Mouse (Mus musculus): ENCODE data around the gene Fkbp11. TPM values are rescaled to one million over a fixed set of nuclear protein-coding genes. Genes with fewer than 3 reads are reported as not detected.
"Not testable (repeated sequence)": the region's sequence is repeated elsewhere in the genome, so short reads cannot be mapped to it uniquely, and the experiment has no call there.

The Fkbp11 gene
- total and polyA plus RNA-seq, 3 experiments = 4.8 to 5.8 (median 5.1) TPM

- no peak overlapping the region for H3K9ac ChIP-seq (ENCODE audit: low read depth, low read length)
- peaks cover 2% of the 10 kb centered on the region; the same call in 1 of the 2 replicates for H3K79me2 ChIP-seq (replicated peaks; ENCODE audit: control insufficient read depth, insufficient read depth, low read length)
- H3K4me1 ChIP-seq (ENCODE audit: control insufficient read depth, insufficient read depth, low read length) = peaks cover 3% of the 10 kb centered on the region; the same call in 1 of the 2 replicates
- H3K27me3 ChIP-seq (ENCODE audit: control insufficient read depth, insufficient read depth, low read length) = no peaks in the 10 kb centered on the region
- no peak overlapping the region for H3K27ac ChIP-seq
- TF ChIP-seq EP300 (IDR thresholded peaks at IDR 0.05; ENCODE audit: insufficient read depth, low read depth, low read length) (no peak), POLR2A (IDR thresholded peaks at IDR 0.05; ENCODE audit: insufficient read depth, low read depth, low read length) (no peak), CTCF (IDR thresholded peaks at IDR 0.05) (no peak)
- intact Hi-C loops (cut with DNase I) = no loop called here
- H3K4me3 ChIP-seq = no peak overlapping the region
- no peak for DNase-seq
- H3K36me3 ChIP-seq (ENCODE audit: control insufficient read depth, insufficient read depth, low read length) = no peaks in the 10 kb centered on the region
- 65% methylated on average over 10 of the region's 10 CpGs for WGBS
These were observed 18.5 kb upstream of the Fkbp11 start for GRCm38 (mm10) chr15:98746344-98746965.

GRCm38 (mm10) chr15:98743863-98744262, 15.9 kb upstream of the Fkbp11 start:
- H3K4me1 ChIP-seq (ENCODE audit: control insufficient read depth, insufficient read depth, low read length); H3K9ac ChIP-seq (ENCODE audit: low read depth, low read length); H3K27me3 ChIP-seq (ENCODE audit: control insufficient read depth, insufficient read depth, low read length); H3K36me3 ChIP-seq (ENCODE audit: control insufficient read depth, insufficient read depth, low read length); H3K27ac ChIP-seq; intact Hi-C loops (cut with DNase I); H3K79me2 ChIP-seq (replicated peaks; ENCODE audit: control insufficient read depth, insufficient read depth, low read length); H3K4me3 ChIP-seq: not testable (repeated sequence)
- 76% methylated on average over 3 of the region's 3 CpGs for WGBS
- peak in 1 of 2 experiments; percentile 14 for DNase-seq
- TF ChIP-seq EP300 (IDR thresholded peaks at IDR 0.05; ENCODE audit: insufficient read depth, low read depth, low read length) = 0 out of 2 replicates have a peak, but pooled peaks have one; percentile 34

GRCm38 (mm10) chr15:98742766-98743428, 14.9 kb upstream of the Fkbp11 start:
- intact Hi-C loops (cut with DNase I) = no loop called here
- TF ChIP-seq CTCF (IDR thresholded peaks at IDR 0.05) = no peak
- no peak for TF ChIP-seq EP300 (IDR thresholded peaks at IDR 0.05; ENCODE audit: insufficient read depth, low read depth, low read length)
- no peak for TF ChIP-seq POLR2A (IDR thresholded peaks at IDR 0.05; ENCODE audit: insufficient read depth, low read depth, low read length)
- H3K9ac ChIP-seq (ENCODE audit: low read depth, low read length) = no peak overlapping the region
- H3K79me2 ChIP-seq (replicated peaks; ENCODE audit: control insufficient read depth, insufficient read depth, low read length) = no peaks in the 10 kb centered on the region
- H3K27me3 ChIP-seq (ENCODE audit: control insufficient read depth, insufficient read depth, low read length) = no peaks in the 10 kb centered on the region
- H3K4me1 ChIP-seq (ENCODE audit: control insufficient read depth, insufficient read depth, low read length) = peaks cover 3% of the 10 kb centered on the region; the same call in 1 of the 2 replicates
- H3K27ac ChIP-seq = no peak overlapping the region
- no peak for DNase-seq
- H3K4me3 ChIP-seq = no peak overlapping the region
- no peaks in the 10 kb centered on the region for H3K36me3 ChIP-seq (ENCODE audit: control insufficient read depth, insufficient read depth, low read length)
- WGBS = 88% methylated on average over 8 of the region's 8 CpGs

GRCm38 (mm10) chr15:98740219-98740618, 12.2 kb upstream of the Fkbp11 start:
- no peak for DNase-seq
- H3K36me3 ChIP-seq (ENCODE audit: control insufficient read depth, insufficient read depth, low read length) = no peaks in the 10 kb centered on the region
- intact Hi-C loops (cut with DNase I) = no loop called here
- H3K27ac ChIP-seq = no peak overlapping the region
- no peak overlapping the region for H3K9ac ChIP-seq (ENCODE audit: low read depth, low read length)
- no peak overlapping the region for H3K4me3 ChIP-seq
- TF ChIP-seq CTCF (IDR thresholded peaks at IDR 0.05) (no peak), POLR2A (IDR thresholded peaks at IDR 0.05; ENCODE audit: insufficient read depth, low read depth, low read length) (no peak), EP300 (IDR thresholded peaks at IDR 0.05; ENCODE audit: insufficient read depth, low read depth, low read length) (no peak)
- 95% methylated on average over 8 of the region's 8 CpGs for WGBS
- no peaks in the 10 kb centered on the region for H3K79me2 ChIP-seq (replicated peaks; ENCODE audit: control insufficient read depth, insufficient read depth, low read length)
- H3K4me1 ChIP-seq (ENCODE audit: control insufficient read depth, insufficient read depth, low read length) = no peaks in the 10 kb centered on the region; the same call in 1 of the 2 replicates
- no peaks in the 10 kb centered on the region for H3K27me3 ChIP-seq (ENCODE audit: control insufficient read depth, insufficient read depth, low read length)

GRCm38 (mm10) chr15:98738796-98739195, 10.8 kb upstream of the Fkbp11 start:
- WGBS = 77% methylated on average over 4 of the region's 4 CpGs
- Histone ChIP-seq H3K4me1 (ENCODE audit: control insufficient read depth, insufficient read depth, low read length) (no peaks in the 10 kb centered on the region), H3K9ac (ENCODE audit: low read depth, low read length) (no peak overlapping the region), H3K4me3 (no peak overlapping the region), H3K27ac (no peak overlapping the region), H3K36me3 (ENCODE audit: control insufficient read depth, insufficient read depth, low read length) (no peaks in the 10 kb centered on the region), H3K79me2 (replicated peaks; ENCODE audit: control insufficient read depth, insufficient read depth, low read length) (no peaks in the 10 kb centered on the region), H3K27me3 (ENCODE audit: control insufficient read depth, insufficient read depth, low read length) (no peaks in the 10 kb centered on the region)
- intact Hi-C loops (cut with DNase I) = no loop called here
- TF ChIP-seq CTCF (IDR thresholded peaks at IDR 0.05) (peak; percentile 27), POLR2A (IDR thresholded peaks at IDR 0.05; ENCODE audit: insufficient read depth, low read depth, low read length) (no peak)
- DNase-seq = no peak

GRCm38 (mm10) chr15:98737881-98738280, 9.9 kb upstream of the Fkbp11 start:
- no peak overlapping the region for H3K9ac ChIP-seq (ENCODE audit: low read depth, low read length)
- no peaks in the 10 kb centered on the region for H3K79me2 ChIP-seq (replicated peaks; ENCODE audit: control insufficient read depth, insufficient read depth, low read length)
- no peak overlapping the region for H3K27ac ChIP-seq
- H3K36me3 ChIP-seq (ENCODE audit: control insufficient read depth, insufficient read depth, low read length) = no peaks in the 10 kb centered on the region
- intact Hi-C loops (cut with DNase I) = no loop called here
- no peaks in the 10 kb centered on the region for H3K27me3 ChIP-seq (ENCODE audit: control insufficient read depth, insufficient read depth, low read length)
- DNase-seq = peak in 1 of 2 experiments; percentile 37
- no peaks in the 10 kb centered on the region for H3K4me1 ChIP-seq (ENCODE audit: control insufficient read depth, insufficient read depth, low read length)
- TF ChIP-seq EP300 (IDR thresholded peaks at IDR 0.05; ENCODE audit: insufficient read depth, low read depth, low read length) (no peak), CTCF (IDR thresholded peaks at IDR 0.05) (peak; percentile 74)
- H3K4me3 ChIP-seq = no peak overlapping the region

Data from heart, adult 2 months (tissue).